Mouse (Mus musculus) bone marrow, adult 2 months (tissue): Measurements from ENCODE around the gene Slc35c2. TPM values are rescaled to one million over a fixed set of nuclear protein-coding genes. Genes with fewer than 3 reads are reported as not detected.

ENCODE experiments used
- H3K27ac ChIP-seq: fragments of 200-500 bp; 2 replicates; pipeline ENCODE4 v1.5.1; 2012; ENCODE audit warnings: low read depth, mild to moderate bottlenecking, control low read depth, inconsistent platforms, low read length; ENCODE audit not compliant: control insufficient read depth, poor library complexity, insufficient read depth
- H3K4me1 ChIP-seq: fragments of 200-500 bp; 2 replicates; pipeline ENCODE4 v1.6.1; 2011; ENCODE audit warnings: low read length; ENCODE audit not compliant: control insufficient read depth, insufficient read depth
- H3K4me3 ChIP-seq: fragments of 200-500 bp; replicated peaks from 2 replicates; pipeline ENCODE3; 2011; ENCODE audit warnings: mild to moderate bottlenecking, low read depth, low read length, control low read depth; ENCODE audit not compliant: control insufficient read depth
- CTCF ChIP-seq: fragments of 200-500 bp; IDR thresholded peaks from 2 replicates; pipeline ENCODE4 v1.5.1; 2011; ENCODE audit warnings: low read length, control low read depth; ENCODE audit not compliant: control insufficient read depth, insufficient read depth
- POLR2A ChIP-seq: fragments of 200-500 bp; IDR thresholded peaks from 2 replicates; pipeline ENCODE4 v1.6.1; 2011; ENCODE audit warnings: low read depth, mild to moderate bottlenecking, control low read depth, low read length, borderline replicate concordance; ENCODE audit not compliant: control insufficient read depth
- WGBS: fragments of 180-500 bp; shearing (Covaris S2); methylation state at CpG from one replicate; pipeline ENCODE4 v1.1.7; 2018; 5-methylcytosine and 5-hydroxymethylcytosine counted together
- polyA plus RNA-seq: library from polyadenylated mRNA; stranded (reverse); fragments of >200 nt; gene quantifications from 2 replicates; pipeline ENCODE4 v1.2.4, GENCODE M21; 2011; ENCODE audit warnings: low replicate concordance; ENCODE audit not compliant: missing spikeins, insufficient read depth, insufficient read length

Gene Slc35c2
- polyA plus RNA-seq, 1 experiment, result 79.2 TPM

DNA sequence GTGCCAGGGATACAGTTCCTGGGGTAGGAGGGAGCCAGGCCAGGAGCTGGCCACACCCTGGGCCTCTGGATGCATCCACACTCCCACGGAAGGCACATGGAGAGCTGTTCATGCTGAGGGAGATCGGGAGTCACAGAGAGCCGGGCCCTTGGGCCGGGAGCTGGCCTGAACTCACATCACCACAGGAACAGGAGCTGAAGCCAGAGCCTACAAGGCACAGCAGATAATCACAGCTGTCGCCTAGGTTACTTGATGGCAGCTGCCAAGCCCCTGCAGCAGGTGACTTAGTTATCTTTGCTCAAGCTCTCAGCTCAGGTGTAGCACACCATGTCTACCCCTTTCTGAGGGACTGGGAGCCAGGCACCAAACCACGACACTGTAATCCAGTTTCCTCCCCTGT lies 29.3 kb downstream of the Slc35c2 start:
- WGBS, result 83% methylated on average over 6 of the region's 6 CpGs
- Histone ChIP-seq H3K27ac (no peak overlapping the region), H3K4me3 (no peak overlapping the region), H3K4me1 (no peaks in the 10 kb centered on the region)
- no peak for TF ChIP-seq POLR2A

DNA sequence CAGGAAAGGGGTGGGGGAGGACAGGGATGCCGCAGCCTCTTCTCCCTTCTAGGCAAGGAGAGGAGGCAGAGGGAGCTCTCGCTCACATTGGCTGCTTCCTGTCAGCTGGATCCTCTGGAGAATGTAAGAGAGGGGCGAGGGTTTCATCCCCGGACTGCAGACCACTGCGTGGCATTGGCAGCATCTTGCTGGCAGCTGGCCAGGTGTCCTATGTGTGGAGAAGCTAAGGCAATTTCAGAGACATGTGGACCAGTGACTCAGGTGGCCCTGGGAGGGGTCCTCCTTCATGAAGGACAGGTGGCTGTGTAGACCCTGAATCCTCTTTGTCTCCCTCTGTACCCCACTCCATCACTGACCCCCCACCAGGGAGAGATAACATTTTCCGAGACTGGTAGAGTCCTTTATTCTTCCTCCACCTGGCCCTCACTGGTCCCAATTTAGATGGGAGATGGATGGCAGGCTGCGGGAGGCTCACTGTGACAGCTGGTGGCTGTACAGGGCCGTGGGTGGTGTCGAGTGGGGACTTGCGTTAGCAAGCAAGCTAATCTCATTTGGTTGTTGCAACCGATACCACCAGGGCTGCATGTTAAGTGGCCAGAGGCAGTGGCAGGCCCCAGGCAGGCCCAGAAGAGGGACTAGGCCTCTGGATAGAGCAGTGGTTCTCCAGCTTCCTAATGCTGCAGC lies 30.4 kb downstream of the Slc35c2 start:
- Histone ChIP-seq H3K4me1 (no peaks in the 10 kb centered on the region), H3K4me3 (no peak overlapping the region), H3K27ac (no peak overlapping the region)
- TF ChIP-seq CTCF (no peak), POLR2A (no peak)
- WGBS, result 67% methylated on average over 11 of the region's 11 CpGs

DNA sequence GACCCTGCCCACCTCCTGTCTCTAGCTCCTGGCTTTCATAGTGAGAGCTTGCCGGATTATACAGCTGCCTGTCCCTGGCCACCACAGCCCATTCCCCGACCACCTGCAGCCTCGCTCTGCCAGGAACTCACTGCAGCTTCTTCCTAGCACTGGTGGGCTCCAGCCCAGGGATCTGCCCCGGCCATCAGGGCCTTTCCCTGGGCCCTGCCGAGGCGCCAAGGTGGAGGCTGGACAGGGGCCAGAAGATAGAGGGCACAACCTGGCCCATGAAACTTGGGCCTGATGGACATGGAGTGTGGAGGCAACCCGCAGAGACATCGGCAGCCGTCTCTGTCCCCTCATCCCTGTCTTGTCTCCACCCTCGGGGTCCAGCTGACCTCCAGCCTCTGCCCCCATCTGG lies 31.5 kb downstream of the Slc35c2 start:
- H3K4me1 ChIP-seq, result no peaks in the 10 kb centered on the region
- H3K4me3 ChIP-seq, result no peak overlapping the region
- WGBS, result 80% methylated on average over 10 of the region's 10 CpGs
- no peak for TF ChIP-seq POLR2A
- TF ChIP-seq CTCF, result no peak
- no peak overlapping the region for H3K27ac ChIP-seq

DNA sequence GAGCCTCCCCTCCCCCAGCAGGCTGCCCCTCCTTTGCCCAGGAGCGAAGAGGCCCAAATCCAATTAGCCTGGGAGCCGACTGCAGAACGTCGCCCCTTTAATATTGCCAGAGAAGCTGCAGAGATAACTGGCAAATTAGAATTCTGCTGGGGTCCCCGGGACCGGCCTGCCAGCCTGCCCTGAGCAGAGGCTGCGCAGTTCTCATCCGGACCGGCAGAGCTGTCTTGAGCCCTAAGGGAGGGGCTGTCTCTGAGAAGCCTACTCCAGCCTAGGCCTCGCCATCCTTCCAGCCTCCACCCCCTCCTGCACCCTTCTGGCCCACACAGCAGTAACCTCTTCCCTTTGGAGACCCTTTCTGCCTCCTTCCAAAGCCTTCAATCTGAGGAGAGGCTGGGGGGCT lies 33.8 kb downstream of the Slc35c2 start:
- no peak overlapping the region for H3K4me3 ChIP-seq
- TF ChIP-seq CTCF (no peak), POLR2A (no peak)
- WGBS, result 63% methylated on average over 10 of the region's 10 CpGs
- peaks cover 2% of the 10 kb centered on the region; the same call in 1 of the 2 replicates for H3K4me1 ChIP-seq
- no peak overlapping the region for H3K27ac ChIP-seq

GRCm38 (mm10) chr2:165253269-165253668 lies 34.4 kb downstream of the Slc35c2 start:
- H3K27ac ChIP-seq, result no peak overlapping the region
- no peak overlapping the region for H3K4me3 ChIP-seq
- 76% methylated on average over 8 of the region's 8 CpGs for WGBS
- TF ChIP-seq POLR2A (no peak), CTCF (no peak)
- peaks cover 2% of the 10 kb centered on the region; the same call in 1 of the 2 replicates for H3K4me1 ChIP-seq

DNA sequence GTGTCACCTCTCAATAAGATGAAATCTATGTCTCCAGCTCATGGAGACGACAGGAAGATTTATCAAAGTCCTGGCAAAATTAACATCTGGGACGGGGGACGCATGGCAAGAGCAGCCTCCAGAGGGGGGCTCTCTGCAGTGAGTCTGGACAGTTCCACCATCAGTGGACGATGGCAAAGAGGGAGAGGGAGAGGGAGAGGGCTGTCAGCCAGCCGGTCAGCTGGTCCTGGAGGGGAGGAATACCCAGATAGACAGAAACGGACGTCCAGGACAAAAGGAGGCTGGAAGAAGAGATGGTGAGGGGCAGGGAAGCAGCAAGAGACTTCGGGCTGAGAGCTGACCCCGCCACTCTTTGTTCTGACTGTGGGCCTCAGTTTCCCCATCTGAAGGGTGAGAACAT lies 34.9 kb downstream of the Slc35c2 start:
- no peak overlapping the region for H3K4me3 ChIP-seq
- TF ChIP-seq CTCF (no peak), POLR2A (no peak)
- H3K27ac ChIP-seq, result no peak overlapping the region
- peaks cover 2% of the 10 kb centered on the region; the same call in 1 of the 2 replicates for H3K4me1 ChIP-seq
- WGBS, result 82% methylated on average over 9 of the region's 9 CpGs

GRCm38 (mm10) chr2:165252381-165252780 lies 35.3 kb downstream of the Slc35c2 start:
- Histone ChIP-seq H3K4me1 (peaks cover 2% of the 10 kb centered on the region; the same call in 1 of the 2 replicates), H3K27ac (no peak overlapping the region), H3K4me3 (no peak overlapping the region)
- WGBS, result 77% methylated on average over 8 of the region's 8 CpGs
- no peak for TF ChIP-seq POLR2A
- TF ChIP-seq CTCF, result no peak

- peaks cover 2% of the 10 kb centered on the region; the same call in 1 of the 2 replicates for H3K4me1 ChIP-seq
- TF ChIP-seq POLR2A, result no peak
- TF ChIP-seq CTCF, result peak; percentile 33; the same call in 1 of the 2 replicates
- WGBS, result 0% methylated on average over 1 of the region's 1 CpGs
- H3K27ac ChIP-seq, result no peak overlapping the region
- H3K4me3 ChIP-seq, result no peak overlapping the region
Measured at GRCm38 (mm10) chr2:165250903-165251302, 36.8 kb downstream of the Slc35c2 start.
